Mouse (Mus musculus) megakaryocyte, adult 5-6 weeks (primary cell): ENCODE data around the gene 6430628N08Rik. TPM values are rescaled to one million over a fixed set of nuclear protein-coding genes. Genes with fewer than 3 reads are reported as not detected.

Experiments
- ATAC-seq: 2 replicates; pipeline ENCODE4 v1.8.0; 2016; ENCODE audit warnings: mild to moderate bottlenecking, inconsistent platforms; ENCODE audit not compliant: poor library complexity, severe bottlenecking
- total RNA-seq, 2 experiments: library from RNA; stranded (forward) in 1 of 2; stranded (reverse) in 1 of 2; fragments of 153-499, 151-499 nt in 1 of 2; fragments of 221-1000, 200-1000 nt in 1 of 2; gene quantifications; 2 replicates each; pipeline versions ENCODE4 v1.2.3 to v1.2.4; 2015 to 2017

The 6430628N08Rik gene
- total RNA-seq, 2 experiments from 2014 or later, result not detected

GRCm38 (mm10) chr4:115884022-115884421, 6.4 kb upstream of the 6430628N08Rik start, which contains the start of gene Kncn:
Kncn (plus strand) TSS chr4:115884400.
- ATAC-seq, result no peak

GRCm38 (mm10) chr4:115885846-115886245, 4.6 kb upstream of the 6430628N08Rik start:
- no peak for ATAC-seq

- ATAC-seq, result no peak
These were observed 3.6 kb upstream of the 6430628N08Rik start for GRCm38 (mm10) chr4:115886875-115887274.

GRCm38 (mm10) chr4:115890066-115890465, 399 bp upstream of the 6430628N08Rik start:
- ATAC-seq, result no peak

- no peak for ATAC-seq
These were observed 3.8 kb downstream of the 6430628N08Rik start for GRCm38 (mm10) chr4:115894281-115894680.

- ATAC-seq, result no peak
These were observed 7.6 kb downstream of the 6430628N08Rik start for GRCm38 (mm10) chr4:115897901-115898631.

- peak; percentile 72 for ATAC-seq
These were observed 12.4 kb downstream of the 6430628N08Rik start for GRCm38 (mm10) chr4:115902816-115903215.

GRCm38 (mm10) chr4:115904375-115904774, 13.9 kb downstream of the 6430628N08Rik start:
- no peak for ATAC-seq

GRCm38 (mm10) chr4:115905701-115906100, 15.2 kb downstream of the 6430628N08Rik start:
- no peak for ATAC-seq

- ATAC-seq, result no peak
These were observed 16.3 kb downstream of the 6430628N08Rik start for GRCm38 (mm10) chr4:115906791-115907190.

GRCm38 (mm10) chr4:115907994-115908393, 17.5 kb downstream of the 6430628N08Rik start:
- no peak for ATAC-seq

- ATAC-seq, result no peak
These were observed 18.2 kb downstream of the 6430628N08Rik start for GRCm38 (mm10) chr4:115908641-115909040.

GRCm38 (mm10) chr4:115911586-115911985, 21.1 kb downstream of the 6430628N08Rik start:
- ATAC-seq, result no peak

GRCm38 (mm10) chr4:115919911-115920310, 29.4 kb downstream of the 6430628N08Rik start:
- no peak for ATAC-seq

- ATAC-seq, result no peak
These were observed 32.2 kb downstream of the 6430628N08Rik start for GRCm38 (mm10) chr4:115922688-115923087.

GRCm38 (mm10) chr4:115923262-115923880, 32.9 kb downstream of the 6430628N08Rik start:
- ATAC-seq, result no peak

- no peak for ATAC-seq
These were observed 37.2 kb downstream of the 6430628N08Rik start for GRCm38 (mm10) chr4:115927637-115928036.

GRCm38 (mm10) chr4:115931556-115932088, 41.2 kb downstream of the 6430628N08Rik start:
- no peak for ATAC-seq

- no peak; the same call in 1 of the 2 replicates for ATAC-seq
These were observed 45.5 kb downstream of the 6430628N08Rik start for GRCm38 (mm10) chr4:115935835-115936581.

- ATAC-seq, result no peak
These were observed 46.2 kb downstream of the 6430628N08Rik start for GRCm38 (mm10) chr4:115936646-115937045.
